Mouse (Mus musculus) layer of hippocampus, postnatal 25 days (tissue): ENCODE data around the gene Zfp277. TPM values are rescaled to one million over a fixed set of nuclear protein-coding genes. Genes with fewer than 3 reads are reported as not detected.
A peak's percentile ranks its signal among the peaks of the same experiment; 100 is the strongest.

Experiments
- DNase-seq, 2 experiments: peaks; one replicate each; pipeline ENCODE4 v3.0.0; 2022; ENCODE audit warnings: mixed read lengths in 2 of 2, low spot score in 1 of 2; ENCODE audit errors: extremely low spot score in 1 of 2
- total RNA-seq, 2 experiments: library from RNA; stranded (reverse); gene quantifications; 2 replicates each; pipeline ENCODE4 v1.2.3; 2021

Zfp277 gene
- 10 to 100 TPM; 23.9 to 25.1 TPM for total RNA-seq

DNA sequence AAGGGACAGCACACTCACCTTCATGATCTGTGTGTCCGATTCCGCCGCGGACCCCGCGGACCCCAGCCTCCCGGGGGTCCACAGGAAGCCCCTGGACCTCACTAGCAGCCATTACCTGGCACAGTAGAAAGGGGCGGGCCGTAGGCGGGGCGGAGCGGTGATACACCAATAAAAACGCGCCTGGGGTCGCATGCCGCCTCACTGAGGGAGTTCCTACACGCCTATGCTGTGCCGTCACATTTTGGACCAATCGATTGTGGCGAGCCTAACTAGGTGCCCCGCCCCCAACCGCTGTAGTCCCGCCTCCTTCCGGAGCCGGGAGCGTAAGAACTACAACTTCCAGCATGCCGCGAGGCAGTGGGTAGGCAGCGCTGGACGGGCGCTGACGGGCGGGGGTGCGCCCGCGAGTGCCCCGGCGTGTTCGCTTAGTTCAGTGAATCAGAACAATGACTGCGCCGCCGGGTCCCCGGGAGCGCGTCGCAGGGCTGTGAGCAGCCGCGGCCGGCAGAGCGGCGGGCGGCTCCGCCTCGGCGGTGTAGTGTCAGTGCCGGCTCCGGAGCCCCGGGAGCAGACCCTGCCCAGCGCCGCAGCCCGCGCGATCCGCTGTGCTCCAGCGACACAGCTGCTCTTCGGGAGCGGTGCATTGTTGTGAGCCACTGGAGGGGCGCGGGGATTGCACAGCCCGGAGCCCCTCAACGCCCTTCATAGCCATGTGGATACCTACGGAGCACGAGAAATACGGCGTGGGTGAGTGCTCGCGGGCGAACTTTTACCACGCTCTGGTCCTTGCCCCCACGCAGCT, at the start of gene Zfp277, which contains the start of gene Dock4:
Gene Zfp277 (minus strand): TSS at position 255 of the 802 bp plus-strand sequence.
Gene Dock4 (plus strand): TSS at position 305 of the 802 bp plus-strand sequence.
- peak; percentile 93 to 95 for DNase-seq

GRCm38 (mm10) chr12:40486047-40486837, 40.5 kb upstream of the Zfp277 start:
- DNase-seq, result no peak

DNA sequence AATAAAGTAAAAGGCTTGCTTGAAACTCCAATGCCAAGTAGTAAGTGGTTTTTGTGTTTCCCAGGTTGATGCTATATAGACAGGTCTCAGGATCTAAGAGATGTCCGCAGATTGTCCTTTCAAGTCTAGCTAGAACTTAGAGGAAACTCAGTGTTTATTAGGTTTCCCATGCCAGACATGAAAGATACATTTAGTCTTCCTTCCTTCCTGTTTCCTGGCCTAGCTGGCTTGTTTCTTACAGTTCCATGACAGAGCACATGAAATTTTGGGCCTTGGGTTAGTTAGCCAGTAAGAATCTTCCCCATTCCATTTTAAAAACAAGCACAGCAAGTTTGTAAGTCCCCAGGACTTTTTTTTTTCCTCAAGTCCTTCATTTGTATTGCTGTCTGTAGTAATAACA, 39.5 kb upstream of the Zfp277 start:
- DNase-seq, result no peak

DNA sequence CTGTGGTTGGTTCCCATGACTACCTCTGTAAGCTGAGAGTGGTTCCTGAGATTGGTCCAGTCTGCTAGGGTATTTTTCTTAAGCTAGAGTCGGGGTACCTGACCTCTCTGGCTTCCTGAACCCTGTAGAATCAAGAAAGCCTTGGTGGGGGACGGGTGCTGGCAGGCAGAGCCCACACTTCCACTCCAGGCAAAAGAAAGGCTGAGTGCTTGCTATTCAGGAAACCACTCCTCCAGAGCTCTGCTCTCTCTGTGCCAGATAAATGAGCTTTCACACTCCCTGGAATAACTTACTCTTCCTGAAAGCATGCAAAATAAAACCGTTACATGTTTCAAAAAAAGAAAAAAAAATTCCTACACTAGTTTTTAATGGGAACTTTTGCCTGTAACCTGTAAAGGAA, 38.5 kb upstream of the Zfp277 start:
- no peak for DNase-seq

- DNase-seq, result no peak
These were observed 32.1 kb upstream of the Zfp277 start for GRCm38 (mm10) chr12:40477621-40478452.

DNA sequence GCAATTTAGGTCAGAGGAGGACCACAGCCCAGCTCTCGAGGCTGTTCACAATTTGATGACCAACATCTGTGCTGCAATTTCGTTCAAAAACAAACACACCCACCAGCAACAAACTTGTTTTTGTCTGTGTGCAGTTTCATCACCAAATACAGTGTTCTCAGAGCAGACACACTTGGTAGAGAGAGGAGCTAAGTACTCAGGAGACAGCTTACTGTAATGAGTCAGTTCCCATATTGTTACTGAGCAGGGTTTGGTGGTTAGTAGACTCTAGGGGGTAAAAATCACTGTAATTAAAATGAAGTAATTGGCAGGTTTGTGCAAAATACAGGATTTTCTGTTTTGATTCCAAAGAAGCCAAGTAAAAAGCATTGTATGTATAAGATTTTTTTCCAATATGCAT, 28.0 kb upstream of the Zfp277 start:
- DNase-seq, result no peak

GRCm38 (mm10) chr12:40471649-40472399, 26.1 kb upstream of the Zfp277 start:
- no peak for DNase-seq

GRCm38 (mm10) chr12:40469009-40469408, 23.3 kb upstream of the Zfp277 start:
- no peak for DNase-seq

DNA sequence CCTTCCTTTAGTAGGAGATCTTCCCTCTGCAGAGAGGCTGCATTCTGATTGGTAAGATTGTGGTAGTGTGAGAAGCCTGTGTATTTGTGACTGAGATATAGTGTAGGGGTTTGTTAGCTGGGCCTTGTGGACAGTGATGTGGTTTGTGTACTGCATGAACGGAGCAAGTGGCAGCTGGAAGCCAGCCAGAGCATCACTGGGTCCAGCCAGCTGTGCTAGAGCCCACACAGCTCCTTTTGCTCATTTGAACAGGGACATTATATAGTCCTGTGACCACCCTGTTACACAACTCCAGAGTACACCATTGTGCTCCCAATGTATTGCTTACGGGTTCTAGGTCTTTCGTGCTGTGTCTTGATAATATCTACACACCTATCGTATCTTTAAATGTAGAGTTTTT, 22.5 kb upstream of the Zfp277 start:
- no peak for DNase-seq

GRCm38 (mm10) chr12:40464282-40464681, 18.6 kb upstream of the Zfp277 start:
- peak in 1 of 2 experiments; percentile 32 for DNase-seq

DNA sequence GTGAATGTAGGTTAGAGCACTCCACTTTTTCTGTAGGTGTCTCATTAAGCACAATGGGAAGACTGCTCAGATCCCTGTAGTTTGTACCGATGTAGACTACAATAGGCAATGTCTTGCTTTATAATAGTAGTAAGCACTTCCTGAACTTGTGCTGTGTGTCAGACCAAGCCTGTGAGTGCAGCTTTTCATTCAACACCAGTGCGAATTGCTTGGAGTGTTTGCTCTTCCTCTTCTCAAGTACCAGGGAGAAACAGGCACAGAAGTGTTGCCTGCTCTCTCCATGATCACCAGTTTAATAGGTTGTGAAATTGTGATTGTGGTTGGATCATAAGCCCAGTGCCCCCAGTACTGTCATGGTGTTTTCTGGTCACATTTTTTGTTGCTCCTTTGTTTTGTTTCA, 18.1 kb upstream of the Zfp277 start:
- DNase-seq, result no peak

DNA sequence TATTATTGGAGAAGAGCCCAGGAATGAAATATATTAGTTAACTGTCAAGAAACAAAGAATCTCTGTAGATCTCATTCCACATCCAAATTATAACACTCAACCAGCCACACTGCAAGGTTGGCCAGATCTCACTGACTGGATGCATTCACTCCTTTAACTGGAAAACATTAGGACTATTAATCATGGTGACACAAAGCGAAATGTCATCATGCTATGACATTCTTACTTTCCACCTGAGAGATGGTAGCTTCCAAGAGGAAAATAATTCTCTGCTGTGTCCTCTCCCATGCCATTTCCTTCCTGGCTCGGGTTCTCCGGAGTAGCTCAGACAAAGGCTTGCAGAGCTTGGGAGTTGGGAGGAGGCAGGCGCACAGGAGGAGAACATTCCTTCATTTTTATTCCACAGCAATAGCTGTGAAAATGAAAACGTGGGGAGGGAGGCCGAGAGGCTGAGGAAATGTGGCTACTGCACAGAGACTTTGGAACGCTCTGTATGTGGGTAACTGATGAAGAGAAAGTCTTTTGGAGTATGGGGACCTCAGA, 17.1 kb upstream of the Zfp277 start:
- no peak for DNase-seq

DNA sequence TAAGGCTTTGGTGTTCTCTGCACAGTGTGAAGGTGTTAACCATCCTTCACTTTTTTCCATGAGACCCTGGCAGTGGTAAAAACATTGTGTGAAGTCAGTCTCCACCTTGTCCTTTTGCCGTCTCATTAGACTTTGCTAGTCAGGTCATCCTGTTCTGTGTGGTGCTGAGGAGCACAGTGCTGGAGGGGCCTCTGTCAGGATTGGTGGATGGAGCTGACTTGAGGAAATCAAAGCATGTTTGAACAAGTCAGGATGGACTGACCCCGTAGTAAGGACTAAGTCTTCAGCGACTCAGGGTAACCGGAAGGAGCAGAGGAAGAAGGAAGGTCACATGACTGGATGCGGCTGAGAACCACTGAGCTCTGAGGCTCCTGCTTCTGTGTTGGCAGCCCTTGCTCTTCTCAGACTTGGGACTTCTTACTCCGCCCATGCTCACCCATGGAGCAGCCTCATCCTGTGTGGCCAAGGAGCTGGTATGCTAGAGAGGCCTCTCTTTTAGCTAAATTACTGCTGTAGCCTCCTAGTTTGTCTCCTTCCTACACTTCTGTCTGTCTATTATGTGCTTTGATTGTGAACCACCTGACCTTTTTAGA, 14.1 kb upstream of the Zfp277 start:
- no peak for DNase-seq

DNA sequence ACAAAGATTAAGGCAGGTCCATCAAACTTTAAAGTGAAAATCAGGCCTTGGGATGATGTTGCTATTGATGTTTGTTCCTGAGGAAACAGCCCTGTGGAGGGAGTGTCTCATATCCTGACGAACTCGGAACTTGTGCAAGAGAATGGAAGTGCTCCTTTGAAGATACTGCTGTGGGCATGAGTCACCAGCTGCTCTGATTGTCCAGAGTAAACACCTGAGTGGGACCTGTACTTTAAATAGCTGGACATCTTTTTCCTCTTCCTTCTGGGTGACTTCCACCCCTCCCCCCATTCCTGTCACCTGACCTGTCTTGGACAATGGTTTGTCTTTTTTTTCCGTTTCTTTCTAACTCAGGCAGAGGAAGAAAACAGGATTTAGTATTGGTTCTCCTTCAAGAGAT, 13.3 kb upstream of the Zfp277 start:
- no peak for DNase-seq

DNA sequence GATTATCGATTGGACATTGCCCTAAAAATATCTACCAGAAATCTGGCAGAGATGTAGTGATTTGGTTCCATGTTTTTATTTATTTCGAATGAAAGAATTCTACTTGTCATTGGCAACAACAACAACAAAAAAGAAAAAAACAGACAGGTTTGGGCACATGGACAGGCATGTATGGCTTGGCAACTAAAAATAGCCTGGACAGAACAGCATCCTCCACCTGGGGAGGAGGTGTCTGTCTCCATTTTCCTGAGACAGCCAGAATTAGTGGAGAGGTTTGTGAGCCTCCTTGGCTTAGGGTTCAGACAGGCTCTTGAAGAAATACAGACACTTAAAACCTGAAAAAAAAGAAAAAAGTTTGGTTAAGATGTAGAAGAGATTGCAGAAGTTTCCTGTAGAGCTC, 10.8 kb upstream of the Zfp277 start:
- DNase-seq, result no peak

GRCm38 (mm10) chr12:40449119-40449795, 3.6 kb upstream of the Zfp277 start:
- no peak for DNase-seq

GRCm38 (mm10) chr12:40447561-40448355, 2.1 kb upstream of the Zfp277 start:
- DNase-seq, result no peak
